Mouse (Mus musculus): Measurements from ENCODE around the gene Rtbdn.

Gene Rtbdn

GRCm38 (mm10) chr8:84956768-84957167 lies 10.0 kb downstream of the Rtbdn start:
- no peak for DNase-seq (ENCODE audit: low read depth, low spot score)

GRCm38 (mm10) chr8:84959811-84960210 lies 13.0 kb downstream of the Rtbdn start:
- DNase-seq (ENCODE audit: low read depth, low spot score): no peak

GRCm38 (mm10) chr8:84963952-84964351 lies 17.2 kb downstream of the Rtbdn start:
- no peak for DNase-seq (ENCODE audit: low read depth, low spot score)

GRCm38 (mm10) chr8:84965731-84966291 lies 19.0 kb downstream of the Rtbdn start:
- no peak for DNase-seq (ENCODE audit: low read depth, low spot score)

- no peak for DNase-seq (ENCODE audit: low read depth, low spot score)
These were observed 19.8 kb downstream of the Rtbdn start for GRCm38 (mm10) chr8:84966603-84967002.

GRCm38 (mm10) chr8:84967532-84968304 lies 20.9 kb downstream of the Rtbdn start:
- no peak for DNase-seq (ENCODE audit: low read depth, low spot score)

- no peak for DNase-seq (ENCODE audit: low read depth, low spot score)
These were observed 21.9 kb downstream of the Rtbdn start for GRCm38 (mm10) chr8:84968650-84969049.

- no peak for DNase-seq (ENCODE audit: low read depth, low spot score)
These were observed 22.7 kb downstream of the Rtbdn start, which contains the start of the genes Gm49661, Prdx2 and Rnaseh2a for GRCm38 (mm10) chr8:84969241-84970134. Gene Gm49661, minus strand, starts transcription at chr8:84969433. Gene Prdx2, plus strand, starts transcription at chr8:84969587. Gene Rnaseh2a, minus strand, starts transcription at chr8:84969767.

- DNase-seq (ENCODE audit: low read depth, low spot score): no peak
These were observed 23.5 kb downstream of the Rtbdn start for GRCm38 (mm10) chr8:84970135-84970790.

- no peak for DNase-seq (ENCODE audit: low read depth, low spot score)
These were observed 24.1 kb downstream of the Rtbdn start for GRCm38 (mm10) chr8:84970913-84971312.

GRCm38 (mm10) chr8:84973079-84973478 lies 26.3 kb downstream of the Rtbdn start:
- DNase-seq (ENCODE audit: low read depth, low spot score): no peak

- no peak for DNase-seq (ENCODE audit: low read depth, low spot score)
These were observed 27.2 kb downstream of the Rtbdn start for GRCm38 (mm10) chr8:84973803-84974542.

GRCm38 (mm10) chr8:84974543-84975142 lies 27.9 kb downstream of the Rtbdn start:
- no peak for DNase-seq (ENCODE audit: low read depth, low spot score)

- no peak for DNase-seq (ENCODE audit: low read depth, low spot score)
These were observed 28.6 kb downstream of the Rtbdn start for GRCm38 (mm10) chr8:84975434-84975833.

GRCm38 (mm10) chr8:84976031-84976762 lies 29.4 kb downstream of the Rtbdn start:
- no peak for DNase-seq (ENCODE audit: low read depth, low spot score)

GRCm38 (mm10) chr8:84976763-84977434 lies 30.1 kb downstream of the Rtbdn start:
- DNase-seq (ENCODE audit: low read depth, low spot score): no peak

- DNase-seq (ENCODE audit: low read depth, low spot score): no peak
These were observed 30.9 kb downstream of the Rtbdn start for GRCm38 (mm10) chr8:84977435-84978247.

- no peak for DNase-seq (ENCODE audit: low read depth, low spot score)
These were observed 31.6 kb downstream of the Rtbdn start, which contains the start of gene Junb for GRCm38 (mm10) chr8:84978248-84978940. Gene Junb, minus strand, starts transcription at chr8:84978718.
